ENCODE assay signal across 9 mouse cellular contexts in the genomic region with DNA sequence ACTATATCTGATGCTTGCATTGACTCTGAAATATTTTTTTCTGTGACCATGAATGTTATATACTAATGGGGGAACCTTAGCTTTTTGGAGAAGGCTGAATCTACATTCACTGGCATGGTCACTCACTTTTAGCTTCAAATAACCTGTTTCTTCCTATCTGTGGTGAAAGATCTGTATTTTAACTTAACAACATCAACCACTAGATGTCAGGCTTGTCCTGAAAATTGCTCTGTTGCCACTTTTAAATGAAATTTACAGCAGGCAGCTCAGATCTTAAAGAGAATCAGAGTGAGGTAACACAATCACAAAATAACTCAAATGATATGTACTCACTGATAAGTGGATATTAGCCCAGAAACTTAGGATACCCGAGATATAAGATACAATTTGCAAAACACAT. TPM values are rescaled to one million over a fixed set of nuclear protein-coding genes. Genes with fewer than 3 reads are reported as not detected.
DNase-seq lines count a peak whose midpoint lies in the region; ATAC-seq and TF ChIP-seq lines count a peak whose summit lies in the region.
"Not testable (repeated sequence)": the region's sequence is repeated elsewhere in the genome, so short reads cannot be mapped to it uniquely, and the experiment has no call there.
"Had no signal": no experiment of that assay in that cellular context is flagged by ENCODE, and none has a peak within 500 bp of the region (broad histone marks: within the 10 kb centered on the region; RNA-seq: fewer than 3 reads in every experiment).

No protein-coding gene starts in this region.

- not testable (repeated sequence) for TF ChIP-seq POLR2A in lung, adult 2 months (IDR thresholded peaks at IDR 0.05; ENCODE audit: borderline replicate concordance, extremely low read depth, low read depth, low read length)

- H3K4me2 ChIP-seq in neural tube, embryonic 11.5 days (ENCODE audit: low read depth), result not testable (repeated sequence)

- H3K9ac ChIP-seq in neural tube, embryonic 11.5 days (ENCODE audit: low read length), result not testable (repeated sequence)

- not testable (repeated sequence) for TF ChIP-seq CTCF in G1E (IDR thresholded peaks at IDR 0.05; ENCODE audit: low read depth, low read length)
- TF ChIP-seq CTCF in lung, adult 2 months (IDR thresholded peaks at IDR 0.05; ENCODE audit: insufficient read depth, low read length), result peak; percentile 20; the same call in 1 of the 2 replicates

- peaks cover 27% of the 10 kb centered on the region for H3K27me3 ChIP-seq in G1E (ENCODE audit: insufficient read depth, low read length)
- not testable (repeated sequence) for H3K27me3 ChIP-seq in neural tube, embryonic 11.5 days (ENCODE audit: control insufficient read depth, insufficient read depth, low read length)

- H3K36me3 ChIP-seq in G1E (replicated peaks); neural tube, embryonic 11.5 days (ENCODE audit: control insufficient read depth, insufficient read depth, low read length): not testable (repeated sequence)

- ATAC-seq in G1E (ENCODE audit: extremely low read depth, insufficient number of reproducible peaks, low FRiP score, poor library complexity, severe bottlenecking); neural tube, embryonic 11.5 days (ENCODE audit: insufficient read depth, low FRiP score, low TSS enrichment): not testable (repeated sequence)

- not testable (repeated sequence) for H3K4me3 ChIP-seq in G1E (ENCODE audit: low read depth, low read length); lung, adult 2 months (replicated peaks; ENCODE audit: extremely low read depth, low read depth, low read length); neural tube, embryonic 11.5 days (ENCODE audit: low read depth, low read length)

- not testable (repeated sequence) for H3K9me3 ChIP-seq in G1E (replicated peaks); neural tube, embryonic 11.5 days (ENCODE audit: control insufficient read depth, low read length)

- 9% methylated on average over 1 of the region's 1 CpGs for WGBS in lung, adult 2 months
- WGBS in neural tube, embryonic 11.5 days, result 4% methylated on average over 1 of the region's 1 CpGs

- not testable (repeated sequence) for H3K27ac ChIP-seq in neural tube, embryonic 11.5 days (ENCODE audit: low read depth, low read length)

- not testable (repeated sequence) for H3K4me1 ChIP-seq in G1E (ENCODE audit: insufficient read depth, low read depth, low read length); lung, adult 2 months (ENCODE audit: control insufficient read depth, insufficient read depth, low read length); neural tube, embryonic 11.5 days (ENCODE audit: control insufficient read depth, insufficient read depth, low read length)

- peak; percentile 7 for DNase-seq in G1E (ENCODE audit: low spot score)
- DNase-seq in adrenal gland, postnatal 14 days, result peak; percentile 28
- peak; percentile 29 for DNase-seq in embryo, embryonic 9.5 days (ENCODE audit: extremely low spot score)
- DNase-seq in heart, adult 9 months (ENCODE audit: low spot score in 2 of 2), result peak; percentile 17 to 19
- peak; percentile 22 for DNase-seq in kidney, postnatal 10 days
- not testable (repeated sequence) for DNase-seq in lung, adult 2 months
- DNase-seq in neural tube, embryonic 11.5 days (ENCODE audit: low spot score), result peak; percentile 12
- peak; percentile 14 for DNase-seq in urinary bladder, postnatal 14 days (ENCODE audit: low spot score)

RNA-seq across cellular contexts. Expression of a gene that starts 23.0 kb away (rescaled TPM):
- total RNA-seq in G1E (2014; fragmentation: Nextera tagmentation) (25.5 and 27.1 TPM in 2 replicates), G1E (2017) (38.7 and 44.4 TPM in 2 replicates)
- 7.0 and 10.8 TPM in 2 replicates for polyA plus RNA-seq in G1E (2012)
- 13.8 and 14.4 TPM in 2 replicates for total RNA-seq in adrenal gland, postnatal 14 days (2021)
- polyA plus RNA-seq in lung, adult 2 months (2012; rRNA removed), result 12.8 and 14.6 TPM in 2 replicates
- polyA plus RNA-seq in neural tube, embryonic 11.5 days (2014; fragmentation: Nextera tagmentation; extraction: Ambion mirVana), result 15.6 and 15.7 TPM in 2 replicates

RNA-seq across cellular contexts. Expression of a gene that starts 32.5 kb away (rescaled TPM):
- 114 and 122 TPM in 2 replicates for total RNA-seq in G1E (2014; fragmentation: Nextera tagmentation)
- total RNA-seq in G1E (2017), result 96.4 and 103 TPM in 2 replicates
- 12.6 and 19.4 TPM in 2 replicates for polyA plus RNA-seq in G1E (2012)
- 16.0 TPM in 2 replicates for total RNA-seq in adrenal gland, postnatal 14 days (2021)
- polyA plus RNA-seq in lung, adult 2 months (2012; rRNA removed), result 1.6 and 2.9 TPM in 2 replicates
- 96.7 and 103 TPM in 2 replicates for polyA plus RNA-seq in neural tube, embryonic 11.5 days (2014; fragmentation: Nextera tagmentation; extraction: Ambion mirVana)

RNA-seq across cellular contexts. Expression of a gene that starts 41.8 kb away (rescaled TPM):
- total RNA-seq in G1E (2014; fragmentation: Nextera tagmentation) (4.7 and 5.2 TPM in 2 replicates), G1E (2017) (4.7 and 4.8 TPM in 2 replicates)
- polyA plus RNA-seq in G1E (2012), result 0.08 and 0.14 TPM in 2 replicates
- total RNA-seq in adrenal gland, postnatal 14 days (2021), result 1.4 and 1.5 TPM in 2 replicates
- polyA plus RNA-seq in lung, adult 2 months (2012; rRNA removed), result 1.2 and 1.6 TPM in 2 replicates
- 1.9 and 4.0 TPM in 2 replicates for polyA plus RNA-seq in neural tube, embryonic 11.5 days (2014; fragmentation: Nextera tagmentation; extraction: Ambion mirVana)
- polyA plus RNA-seq: erythroblast, embryonic 14.5 days had no signal

RNA-seq across cellular contexts. Expression of a gene that starts 41.9 kb away (rescaled TPM):
- 155 and 199 TPM in 2 replicates for total RNA-seq in G1E (2014; fragmentation: Nextera tagmentation)
- total RNA-seq in G1E (2017), result 216 and 224 TPM in 2 replicates
- 25.0 and 32.5 TPM in 2 replicates for polyA plus RNA-seq in G1E (2012)
- total RNA-seq in adrenal gland, postnatal 14 days (2021), result 67.1 and 69.7 TPM in 2 replicates
- polyA plus RNA-seq in lung, adult 2 months (2012; rRNA removed), result 41.4 and 52.0 TPM in 2 replicates
- polyA plus RNA-seq in neural tube, embryonic 11.5 days (2014; fragmentation: Nextera tagmentation; extraction: Ambion mirVana), result 100 and 110 TPM in 2 replicates
